In genomic region chr6:65818039-65818747, GRCm38 (mm10) we compare ENCODE assay signal across 16 mouse cellular contexts. TPM values are rescaled to one million over a fixed set of nuclear protein-coding genes. Genes with fewer than 3 reads are reported as not detected.
DNase-seq lines count a peak whose midpoint lies in the region; ATAC-seq lines count a peak whose summit lies in the region.
"Had no signal": no experiment of that assay in that cellular context is flagged by ENCODE, and none has a peak within 500 bp of the region (broad histone marks: within the 10 kb centered on the region; RNA-seq: fewer than 3 reads in every experiment).

No protein-coding gene starts in this region.

- WGBS in limb, embryonic 13.5 days, result 61% methylated on average over 4 of the region's 4 CpGs
- WGBS in limb, embryonic 10.5 days, result 78% methylated on average over 4 of the region's 4 CpGs

- no peak overlapping the region for H3K4me2 ChIP-seq in limb, embryonic 13.5 days (replicated peaks)
- H3K4me2 ChIP-seq: hindbrain, embryonic 15.5 days; liver, embryonic 15.5 days had no signal

- ATAC-seq in limb, embryonic 13.5 days (ENCODE audit: low FRiP score, low read depth), result no peak; the same call in 1 of the 2 replicates
- ATAC-seq: Patski had no signal

- H3K27ac ChIP-seq in limb, embryonic 13.5 days, result peak overlapping the region; percentile 15; the same call in 1 of the 2 replicates
- H3K27ac ChIP-seq in limb, embryonic 10.5 days, result no peak overlapping the region
- H3K27ac ChIP-seq: hindbrain, embryonic 15.5 days; kidney, postnatal 0 days; liver, embryonic 15.5 days; macrophage had no signal

- H3K9ac ChIP-seq in limb, embryonic 13.5 days, result no peak overlapping the region
- H3K9ac ChIP-seq: hindbrain, embryonic 15.5 days; liver, embryonic 15.5 days had no signal

- H3K9me3 ChIP-seq in limb, embryonic 13.5 days, result no peaks in the 10 kb centered on the region
- no peaks in the 10 kb centered on the region for H3K9me3 ChIP-seq in limb, embryonic 10.5 days (replicated peaks)
- H3K9me3 ChIP-seq: hindbrain, embryonic 15.5 days; liver, embryonic 15.5 days had no signal

- peaks cover 19% of the 10 kb centered on the region for H3K4me1 ChIP-seq in limb, embryonic 13.5 days
- peaks cover 6% of the 10 kb centered on the region for H3K4me1 ChIP-seq in limb, embryonic 10.5 days
- H3K4me1 ChIP-seq: hindbrain, embryonic 15.5 days; liver, embryonic 15.5 days had no signal

- H3K27me3 ChIP-seq in limb, embryonic 13.5 days, result no peaks in the 10 kb centered on the region
- H3K27me3 ChIP-seq in limb, embryonic 10.5 days (ENCODE audit: low read depth, poor library complexity, severe bottlenecking), result peaks cover 18% of the 10 kb centered on the region; the same call in 1 of the 2 replicates
- H3K27me3 ChIP-seq: CH12.LX; hindbrain, embryonic 15.5 days; liver, embryonic 15.5 days; Patski had no signal

- H3K36me3 ChIP-seq in limb, embryonic 13.5 days, result no peaks in the 10 kb centered on the region
- no peaks in the 10 kb centered on the region for H3K36me3 ChIP-seq in limb, embryonic 10.5 days
- H3K36me3 ChIP-seq: hindbrain, embryonic 15.5 days; liver, embryonic 15.5 days had no signal

- no peak overlapping the region for H3K4me3 ChIP-seq in limb, embryonic 13.5 days
- no peak overlapping the region for H3K4me3 ChIP-seq in limb, embryonic 10.5 days
- H3K4me3 ChIP-seq: hindbrain, embryonic 15.5 days; liver, embryonic 15.5 days had no signal

- DNase-seq in limb, embryonic 10.5 days (ENCODE audit: low spot score), result no peak
- DNase-seq in T-cell, adult 2 months (ENCODE audit: low spot score), result peak; percentile 8
- peak; percentile 66 for DNase-seq in cerebellum, adult 9-10 months
- DNase-seq in layer of hippocampus, adult 8-10 months (ENCODE audit: low spot score in 2 of 2), result peak; percentile 64
- no peak for DNase-seq in adrenal gland, postnatal 36 days
- DNase-seq in urinary bladder, postnatal 10 days (ENCODE audit: low spot score), result no peak
- no peak for DNase-seq in retina, embryonic 14.5 days (ENCODE audit: low spot score)
- DNase-seq: adrenal gland, postnatal 10 days; gastrocnemius, postnatal 10 days had no signal

RNA-seq across cellular contexts. Expression of gene Prdm5, which starts 39.4 kb away (rescaled TPM):
- 30.2 and 32.2 TPM in 2 replicates for polyA plus RNA-seq in limb, embryonic 13.5 days (2015; fragmentation: Nextera tagmentation; extraction: Ambion mirVana)
- 17.5 and 19.5 TPM in 2 replicates for polyA plus RNA-seq in limb, embryonic 10.5 days (2016; fragmentation: Nextera tagmentation; extraction: Ambion mirVana)
- total RNA-seq in layer of hippocampus, adult 8-10 months (2022), result 10 to 100 TPM; 29.0 to 35.7 (median 33.2) TPM
- total RNA-seq in adrenal gland, postnatal 36 days (2021), result 10 to 100 TPM; 14.8 to 17.0 TPM
- total RNA-seq: CH12.LX had no signal

Comparison
In these comparisons a context has a peak if more than half of its experiments do, and no peak if none do; other contexts are left out.
1. DNase-seq: peak in T-cell, adult 2 months (single experiment), cerebellum, adult 9-10 months (single experiment) and layer of hippocampus, adult 8-10 months (2 of 2); none in limb, embryonic 10.5 days (single experiment), adrenal gland, postnatal 36 days (0 of 2), urinary bladder, postnatal 10 days (single experiment) and retina, embryonic 14.5 days (single experiment).